Mouse (Mus musculus) hindbrain, embryonic 16.5 days (tissue): Measurements from ENCODE around the gene Coro1c. TPM values are rescaled to one million over a fixed set of nuclear protein-coding genes. Genes with fewer than 3 reads are reported as not detected.

Experiments used
- ATAC-seq: fragments of 200-750 bp; cut with Nextera tagmentation; 2 replicates; pipeline ENCODE4 v1.8.0; 2017; ENCODE audit warnings: moderate TSS enrichment, moderate library complexity
- H3K27ac ChIP-seq: fragments of 300-500 bp; sonication (generic); 2 replicates; pipeline ENCODE4 v1.5.1; 2014; ENCODE audit warnings: low read depth, mild to moderate bottlenecking, control low read depth, low read length, moderate library complexity
- H3K27me3 ChIP-seq: fragments of 300-500 bp; sonication (generic); replicated peaks from 2 replicates; pipeline ENCODE4 v1.6.1; 2014; ENCODE audit warnings: low read length; ENCODE audit not compliant: control insufficient read depth, insufficient read depth
- H3K36me3 ChIP-seq: fragments of 300-500 bp; sonication (generic); 2 replicates; pipeline ENCODE4 v1.6.1; 2014; ENCODE audit warnings: mild to moderate bottlenecking, low read length, moderate library complexity, mixed read lengths; ENCODE audit not compliant: control insufficient read depth, insufficient read depth
- H3K4me1 ChIP-seq: fragments of 300-500 bp; sonication (generic); 2 replicates; pipeline ENCODE4 v1.6.1; 2014; ENCODE audit warnings: low read depth, low read length; ENCODE audit not compliant: control insufficient read depth, insufficient read depth
- H3K4me2 ChIP-seq: fragments of 300-500 bp; sonication (generic); 2 replicates; pipeline ENCODE4 v1.6.1; 2014; ENCODE audit warnings: mild to moderate bottlenecking, low read length, control low read depth, moderate library complexity
- H3K4me3 ChIP-seq: fragments of 300-500 bp; sonication (generic); 2 replicates; pipeline ENCODE4 v1.5.1; 2014; ENCODE audit warnings: mild to moderate bottlenecking, low read length, control low read depth, moderate library complexity
- H3K9ac ChIP-seq: fragments of 300-500 bp; sonication (generic); 2 replicates; pipeline ENCODE4 v1.6.1; 2014; ENCODE audit warnings: low read depth, mild to moderate bottlenecking, control low read depth, low read length, moderate library complexity
- H3K9me3 ChIP-seq: fragments of 300-500 bp; sonication (generic); 2 replicates; pipeline ENCODE4 v1.6.1; 2014; ENCODE audit warnings: mild to moderate bottlenecking, low read length, moderate library complexity; ENCODE audit not compliant: control insufficient read depth
- WGBS: fragments of 180-500 bp; shearing (Covaris S2); extraction: QIAGEN DNeasy Blood & Tissue Kit; methylation state at CpG from one replicate; pipeline ENCODE4 v1.1.7; 2014; 5-methylcytosine and 5-hydroxymethylcytosine counted together
- polyA plus RNA-seq: library from polyadenylated mRNA; unstranded; fragments of >200 nt; fragmentation: Nextera tagmentation; extraction: Ambion mirVana; gene quantifications from 2 replicates; pipeline ENCODE4 v1.2.1, GENCODE M21; 2015

The Coro1c gene
- polyA plus RNA-seq, 1 experiment from 2014 or later = 176 TPM

DNA sequence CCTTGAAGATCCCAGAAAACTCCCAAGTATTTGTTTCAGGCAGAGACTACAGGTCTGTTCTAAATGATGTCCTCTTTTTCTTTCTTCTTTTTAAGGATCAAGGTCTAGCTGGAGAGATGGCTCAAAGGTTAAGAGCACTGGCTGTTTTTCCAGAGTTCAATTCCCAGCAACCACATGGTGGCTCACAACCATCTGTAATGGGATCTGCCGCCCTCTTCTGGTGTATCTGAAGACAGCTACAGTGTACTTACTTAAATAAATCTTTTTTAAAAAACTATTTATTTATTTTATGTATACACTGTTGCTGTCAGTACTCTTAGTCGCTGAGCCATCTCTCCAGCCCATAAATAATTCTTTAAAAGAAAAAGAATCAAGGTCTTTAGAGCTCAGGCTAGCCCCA, 38.7 kb upstream of the Coro1c start:
- no peak overlapping the region for H3K4me3 ChIP-seq
- peaks cover 49% of the 10 kb centered on the region for H3K36me3 ChIP-seq
- H3K4me1 ChIP-seq = no peaks in the 10 kb centered on the region
- 66% methylated on average over 2 of the region's 2 CpGs for WGBS
- no peak overlapping the region for H3K4me2 ChIP-seq
- no peaks in the 10 kb centered on the region for H3K9me3 ChIP-seq
- no peak overlapping the region for H3K9ac ChIP-seq
- no peaks in the 10 kb centered on the region for H3K27me3 ChIP-seq
- no peak overlapping the region for H3K27ac ChIP-seq
- no peak for ATAC-seq

GRCm38 (mm10) chr5:113945126-113945525, 36.6 kb upstream of the Coro1c start:
- H3K36me3 ChIP-seq = peaks cover 57% of the 10 kb centered on the region
- H3K4me2 ChIP-seq = no peak overlapping the region
- H3K27me3 ChIP-seq = no peaks in the 10 kb centered on the region
- H3K27ac ChIP-seq = no peak overlapping the region
- 86% methylated on average over 6 of the region's 6 CpGs for WGBS
- H3K4me3 ChIP-seq = no peak overlapping the region
- no peaks in the 10 kb centered on the region for H3K4me1 ChIP-seq
- ATAC-seq = no peak
- no peaks in the 10 kb centered on the region for H3K9me3 ChIP-seq
- H3K9ac ChIP-seq = no peak overlapping the region

DNA sequence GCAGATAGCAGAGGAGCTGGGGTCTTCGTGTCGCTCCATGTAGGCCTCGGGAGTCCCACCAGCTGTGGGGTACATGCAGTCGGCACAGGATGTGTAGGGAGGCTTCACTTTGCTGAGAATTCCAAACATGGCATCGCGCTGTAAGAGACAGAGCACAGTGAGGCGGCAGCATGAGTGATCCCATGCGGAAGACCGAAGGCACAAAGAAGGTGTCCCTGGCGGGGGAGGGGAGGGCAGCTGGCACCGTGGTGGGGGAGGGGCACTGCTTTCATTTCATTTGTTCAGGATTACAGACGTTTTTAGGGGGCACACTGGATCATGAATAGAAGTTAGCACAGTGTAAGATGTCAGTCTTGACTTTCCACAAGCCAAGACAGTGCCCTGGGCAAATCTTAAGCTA, 34.8 kb upstream of the Coro1c start:
- no peak for ATAC-seq
- H3K27ac ChIP-seq = no peak overlapping the region
- no peak overlapping the region for H3K4me3 ChIP-seq
- no peaks in the 10 kb centered on the region for H3K27me3 ChIP-seq
- H3K9me3 ChIP-seq = no peaks in the 10 kb centered on the region
- peaks cover 48% of the 10 kb centered on the region for H3K36me3 ChIP-seq
- WGBS = 66% methylated on average over 12 of the region's 12 CpGs
- no peak overlapping the region for H3K9ac ChIP-seq
- H3K4me2 ChIP-seq = no peak overlapping the region
- H3K4me1 ChIP-seq = no peaks in the 10 kb centered on the region

- no peaks in the 10 kb centered on the region for H3K9me3 ChIP-seq
- H3K4me3 ChIP-seq = no peak overlapping the region
- no peak overlapping the region for H3K4me2 ChIP-seq
- H3K36me3 ChIP-seq = peaks cover 48% of the 10 kb centered on the region
- H3K27ac ChIP-seq = no peak overlapping the region
- H3K27me3 ChIP-seq = no peaks in the 10 kb centered on the region
- WGBS = 89% methylated on average over 12 of the region's 12 CpGs
- H3K4me1 ChIP-seq = no peaks in the 10 kb centered on the region
- no peak overlapping the region for H3K9ac ChIP-seq
- no peak for ATAC-seq
Measured at GRCm38 (mm10) chr5:113942580-113942979, 34.0 kb upstream of the Coro1c start.

- WGBS = 56% methylated on average over 12 of the region's 12 CpGs
- Histone ChIP-seq H3K9ac (no peak overlapping the region), H3K27me3 (no peaks in the 10 kb centered on the region), H3K9me3 (no peaks in the 10 kb centered on the region), H3K27ac (no peak overlapping the region), H3K4me1 (no peaks in the 10 kb centered on the region), H3K36me3 (peaks cover 26% of the 10 kb centered on the region), H3K4me3 (no peak overlapping the region), H3K4me2 (no peak overlapping the region)
- ATAC-seq = no peak
Measured at GRCm38 (mm10) chr5:113939263-113939900, 30.8 kb upstream of the Coro1c start.

DNA sequence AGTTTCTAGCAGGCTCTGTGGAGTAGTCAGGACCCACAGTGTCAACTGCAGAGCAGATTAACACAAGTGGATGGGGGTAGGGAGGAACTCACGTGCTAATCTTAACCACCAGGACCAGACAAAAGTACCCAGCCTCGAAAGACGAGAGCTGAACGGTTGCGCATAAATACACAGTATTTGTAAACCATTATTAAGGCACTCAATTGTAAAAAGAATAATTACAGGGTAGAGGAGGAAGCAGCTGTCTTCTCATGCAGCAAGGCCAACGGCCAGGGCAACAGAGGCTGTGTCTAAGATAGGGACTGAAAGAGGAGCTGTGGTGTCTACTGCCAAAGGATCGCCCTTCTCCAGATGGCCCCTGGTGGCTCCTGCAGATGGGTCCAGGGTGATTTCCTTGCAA, 29.1 kb upstream of the Coro1c start:
- no peak for ATAC-seq
- Histone ChIP-seq H3K36me3 (peaks cover 19% of the 10 kb centered on the region), H3K27ac (no peak overlapping the region), H3K4me2 (no peak overlapping the region), H3K4me3 (no peak overlapping the region), H3K9ac (no peak overlapping the region), H3K9me3 (no peaks in the 10 kb centered on the region), H3K4me1 (no peaks in the 10 kb centered on the region), H3K27me3 (no peaks in the 10 kb centered on the region)
- whole genome bisulfite sequencing = 60% methylated on average over 7 of the region's 7 CpGs

DNA sequence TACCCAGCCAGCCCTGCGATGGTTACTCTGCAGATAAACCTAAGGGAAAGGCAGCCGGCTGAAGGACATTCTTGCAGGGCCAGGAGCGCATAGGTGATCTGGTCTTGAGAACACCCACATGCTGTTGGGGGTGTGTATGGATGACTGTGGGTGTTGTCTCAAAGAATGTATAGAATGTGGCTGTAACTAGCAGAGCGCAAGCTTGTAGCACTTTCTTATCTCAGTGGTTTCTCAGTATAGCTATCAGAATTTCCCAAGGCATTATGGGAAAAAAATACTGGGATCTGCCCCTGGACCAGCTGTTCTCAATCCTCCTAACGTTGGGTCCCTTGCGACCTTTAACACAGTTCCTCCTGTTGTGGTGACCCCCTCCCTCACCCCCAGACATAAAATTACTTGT, 25.3 kb upstream of the Coro1c start:
- Histone ChIP-seq H3K36me3 (no peaks in the 10 kb centered on the region), H3K27ac (no peak overlapping the region), H3K4me2 (no peak overlapping the region), H3K9ac (no peak overlapping the region), H3K4me3 (no peak overlapping the region), H3K4me1 (peaks cover 3% of the 10 kb centered on the region), H3K9me3 (no peaks in the 10 kb centered on the region), H3K27me3 (no peaks in the 10 kb centered on the region)
- no peak for ATAC-seq
- WGBS = 82% methylated on average over 6 of the region's 6 CpGs

DNA sequence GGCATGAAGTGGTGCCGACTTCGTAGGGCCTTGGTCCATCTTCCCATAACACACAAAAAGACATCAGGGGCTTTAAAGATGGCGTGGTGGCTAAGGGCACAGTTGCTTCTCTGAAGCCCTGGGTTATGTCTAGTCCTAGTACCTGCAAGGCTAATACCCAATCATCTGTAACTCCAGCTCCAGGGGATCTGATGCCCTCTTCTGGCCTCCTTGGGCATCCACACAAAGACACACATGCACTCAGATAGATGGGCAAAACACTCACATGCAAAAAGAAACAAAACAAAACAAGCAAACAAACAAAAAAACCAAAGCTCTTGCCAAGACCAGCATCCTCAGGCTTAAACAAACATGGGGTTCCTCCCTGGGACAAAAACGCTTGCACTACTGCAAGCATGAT, 24.9 kb upstream of the Coro1c start:
- Histone ChIP-seq H3K9me3 (no peaks in the 10 kb centered on the region), H3K9ac (no peak overlapping the region), H3K4me1 (peaks cover 3% of the 10 kb centered on the region), H3K27me3 (no peaks in the 10 kb centered on the region), H3K36me3 (no peaks in the 10 kb centered on the region), H3K4me2 (no peak overlapping the region), H3K27ac (no peak overlapping the region), H3K4me3 (no peak overlapping the region)
- no peak for ATAC-seq
- 82% methylated on average over 4 of the region's 4 CpGs for WGBS

DNA sequence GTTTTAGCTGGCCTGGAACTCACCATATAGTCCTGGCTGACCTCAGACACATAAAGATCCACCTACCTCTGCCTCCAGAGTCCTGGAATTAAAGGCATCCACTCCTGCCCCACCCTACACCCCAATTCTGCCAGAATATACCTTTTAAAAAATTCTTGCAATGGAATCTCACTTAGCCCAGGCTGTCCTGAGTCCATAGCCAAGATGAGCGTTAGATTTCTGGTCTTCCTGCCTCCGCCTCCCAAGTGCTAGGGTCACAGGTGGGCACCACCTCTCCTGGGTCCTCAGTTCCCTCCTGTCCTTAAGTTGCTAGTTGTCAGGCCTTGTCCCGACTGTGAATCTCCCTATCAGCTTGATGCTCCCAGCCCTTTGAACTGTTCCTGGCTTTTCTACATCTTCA, 23.8 kb upstream of the Coro1c start:
- Histone ChIP-seq H3K9ac (no peak overlapping the region), H3K4me3 (no peak overlapping the region), H3K4me1 (peaks cover 3% of the 10 kb centered on the region), H3K27ac (no peak overlapping the region), H3K36me3 (no peaks in the 10 kb centered on the region), H3K4me2 (no peak overlapping the region), H3K27me3 (no peaks in the 10 kb centered on the region), H3K9me3 (peaks cover 3% of the 10 kb centered on the region; the same call in 1 of the 2 replicates)
- no peak for ATAC-seq
- 86% methylated on average over 3 of the region's 3 CpGs for WGBS
